Mouse (Mus musculus): ENCODE results near the gene Plaur. TPM values are rescaled to one million over a fixed set of nuclear protein-coding genes. Genes with fewer than 3 reads are reported as not detected.
"Not testable (repeated sequence)": the region's sequence is repeated elsewhere in the genome, so short reads cannot be mapped to it uniquely, and the experiment has no call there.

Gene Plaur
- polyA plus RNA-seq, 3 experiments from 2014 or later = 0.62 to 1.6 (median 1.5) TPM

DNA sequence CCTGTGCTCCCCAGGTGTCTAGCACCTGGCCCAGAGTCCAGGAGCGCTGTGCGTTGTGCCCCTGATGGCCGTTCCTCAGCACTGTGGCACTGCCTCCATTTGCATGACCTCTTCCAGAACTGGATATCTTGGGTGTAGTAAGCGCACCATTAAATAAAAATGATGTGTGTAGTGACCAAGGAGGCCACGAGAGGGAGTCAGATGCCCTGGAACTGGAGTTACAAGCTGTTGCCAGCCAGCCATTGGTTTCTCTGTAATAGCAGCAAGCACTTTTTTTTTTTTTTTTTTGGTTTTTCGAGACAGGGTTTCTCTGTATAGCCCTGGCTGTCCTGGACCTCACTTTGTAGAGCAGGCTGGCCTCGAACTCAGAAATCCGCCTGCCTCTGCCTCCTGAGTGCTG lies 54.0 kb downstream of the Plaur start:
- not testable (repeated sequence) for ATAC-seq

DNA sequence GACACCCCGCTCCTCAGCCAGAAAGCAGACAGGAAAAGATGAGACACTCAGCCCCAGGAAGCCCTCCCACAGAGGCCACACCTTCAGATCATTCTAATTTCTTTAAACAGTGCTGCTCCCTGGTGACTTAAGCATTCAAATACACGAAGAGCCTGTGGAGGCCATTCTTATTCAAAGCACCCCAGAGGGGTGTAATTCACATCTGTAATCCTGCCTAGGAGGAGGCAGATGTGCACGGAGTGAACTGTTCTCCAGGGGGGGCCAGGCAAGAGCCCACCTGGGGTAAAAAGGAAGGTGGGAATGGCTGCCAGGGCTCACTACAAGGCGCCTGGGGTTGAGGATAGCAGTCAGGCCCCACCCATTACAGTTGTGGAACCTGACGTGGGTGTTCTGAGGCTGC lies 54.8 kb downstream of the Plaur start:
- ATAC-seq = no peak

DNA sequence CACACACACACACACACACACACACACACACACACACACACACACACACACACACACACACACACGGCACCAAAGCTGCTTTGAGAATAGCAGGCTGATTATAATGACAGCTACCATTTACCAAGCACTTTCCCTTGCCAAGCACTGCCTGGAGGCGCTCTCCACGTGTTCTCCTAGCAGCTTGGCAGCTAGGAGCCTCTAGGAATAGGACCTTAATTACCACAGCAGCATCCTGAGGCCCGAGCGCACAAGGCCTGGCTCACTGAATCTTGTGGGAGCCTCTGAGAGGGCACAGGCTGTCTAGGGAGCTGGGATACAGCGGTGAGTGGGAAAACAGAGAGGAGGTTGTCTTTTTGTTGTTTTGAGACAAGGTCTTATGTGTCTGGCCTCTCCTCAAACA lies 55.4 kb downstream of the Plaur start:
- no peak for ATAC-seq

DNA sequence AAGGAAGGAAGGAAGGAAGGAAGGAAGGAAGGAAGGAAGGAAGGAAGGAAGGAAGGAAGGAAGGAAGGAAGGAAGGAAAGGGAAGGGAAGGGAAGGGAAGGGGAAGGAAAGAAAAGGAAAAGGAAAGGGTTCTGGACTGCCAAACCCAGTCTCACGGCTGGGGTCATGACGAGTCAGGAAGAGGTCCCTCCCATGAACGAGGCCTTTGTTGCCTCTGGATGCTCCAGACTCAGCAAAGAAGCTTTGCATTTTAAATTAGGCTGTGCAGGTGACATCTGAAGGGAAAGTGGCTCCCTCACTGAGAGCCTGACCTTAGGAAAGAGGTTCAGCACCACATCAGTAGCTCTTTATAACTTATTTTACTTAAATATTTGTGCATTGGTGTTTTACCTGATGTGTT lies 56.8 kb downstream of the Plaur start:
- no peak for ATAC-seq

DNA sequence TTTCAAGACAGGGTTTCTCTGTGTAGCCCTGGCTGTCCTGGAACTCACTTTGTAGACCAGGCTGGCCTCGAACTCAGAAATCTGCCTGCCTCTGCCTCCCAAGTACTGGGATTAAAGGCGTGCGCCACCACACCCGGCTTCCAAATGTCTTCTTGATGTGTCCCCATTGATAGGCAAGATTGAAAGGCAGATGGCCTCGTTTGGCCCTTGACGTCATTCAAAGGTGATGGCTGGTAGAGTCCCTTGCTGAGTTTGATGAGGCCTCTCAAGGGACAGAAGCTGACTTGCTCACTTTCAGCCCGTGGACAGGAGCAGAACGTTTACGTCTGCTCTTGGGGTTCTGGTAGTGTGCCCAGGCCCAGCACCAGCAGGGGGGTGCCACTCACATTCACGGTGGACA lies 57.8 kb downstream of the Plaur start:
- ATAC-seq = not testable (repeated sequence)

DNA sequence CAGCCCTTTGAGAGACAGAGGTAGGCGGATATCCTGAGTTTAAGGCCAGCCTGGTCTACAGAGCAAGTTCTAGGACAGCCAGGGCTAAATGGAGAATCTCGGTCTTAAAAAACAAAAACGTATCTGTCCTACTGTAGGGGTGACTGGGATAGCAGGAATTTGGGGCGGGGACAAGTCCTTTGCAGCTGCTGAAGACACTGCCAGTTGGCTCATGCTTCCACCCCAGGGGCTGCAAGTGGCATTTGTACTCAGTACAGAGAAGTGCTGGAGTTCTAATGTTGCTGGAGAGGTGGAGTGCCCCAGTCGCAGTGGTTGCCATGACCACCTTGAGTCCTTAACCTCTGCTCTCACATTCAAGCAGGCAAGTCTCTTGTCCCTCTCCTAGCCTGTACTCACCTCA lies 60.5 kb downstream of the Plaur start:
- ATAC-seq = no peak

DNA sequence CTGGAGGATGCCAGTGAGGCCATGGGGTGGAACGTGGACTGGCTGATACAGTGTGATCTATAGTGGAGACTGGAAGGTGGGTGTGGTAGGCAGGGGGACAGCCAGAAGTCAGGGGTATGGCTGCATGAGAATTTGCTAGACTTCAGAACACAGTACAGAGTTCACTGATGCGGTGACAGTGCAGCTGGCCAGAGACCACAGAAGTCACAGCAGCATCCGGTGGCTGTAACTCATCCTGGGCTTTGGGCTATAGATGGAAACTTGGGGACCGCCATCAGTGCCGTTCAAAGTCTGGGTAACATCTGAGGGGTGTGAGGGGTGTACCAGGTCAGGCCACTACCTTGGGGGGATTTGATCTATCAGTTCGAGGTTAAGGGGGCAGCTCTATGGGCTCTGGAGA lies 61.4 kb downstream of the Plaur start:
- no peak for ATAC-seq

DNA sequence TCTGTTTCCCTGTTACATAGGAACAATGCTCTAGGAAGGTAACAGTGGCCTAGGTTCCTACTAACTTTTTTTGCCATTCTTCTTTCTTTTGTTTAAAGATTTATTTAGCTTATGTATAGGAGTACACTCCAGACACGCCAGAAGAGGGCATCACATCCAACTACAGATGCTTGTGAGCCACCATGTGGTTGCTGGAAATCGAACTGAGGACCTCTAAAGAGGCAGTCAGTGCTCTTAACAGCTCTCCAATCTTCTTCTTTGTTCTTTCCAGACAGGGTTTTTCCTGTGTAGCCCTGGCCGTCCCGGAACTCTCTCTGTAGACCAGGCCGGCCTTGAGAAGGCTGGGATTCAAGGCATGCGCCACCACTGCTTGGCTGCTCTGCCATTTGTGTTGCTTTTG lies 62.7 kb downstream of the Plaur start:
- no peak for ATAC-seq

Other genes starting within 250 kb of the Plaur start
- 1 to 10 TPM; 1.4 to 2.3 (median 1.8) TPM for gene Zfp109, start 224.9 kb upstream of the Plaur start, polyA plus RNA-seq (2017; shearing (Covaris generic))
- gene Zfp108, start 207.7 kb upstream of the Plaur start, polyA plus RNA-seq (2017; shearing (Covaris generic)) = under 1 TPM in 1 of 3 experiments, not detected in 2; 0.29 TPM
- 1 to 10 TPM; 2.1 to 2.3 (median 2.2) TPM for gene Zfp93, start 192.1 kb upstream of the Plaur start, polyA plus RNA-seq (2017; shearing (Covaris generic))
- gene Zfp61, start 161.3 kb upstream of the Plaur start, polyA plus RNA-seq (2017; shearing (Covaris generic)) = 10 to 100 TPM; 10.4 to 20.6 (median 19.0) TPM
- gene Zfp94, start 145.8 kb upstream of the Plaur start, polyA plus RNA-seq (2017; shearing (Covaris generic)) = 10 to 100 TPM in 2 of 3 experiments, 1 to 10 TPM in 1; 6.6 to 13.0 (median 12.6) TPM
- not detected for gene Tescl, start 128.5 kb upstream of the Plaur start, polyA plus RNA-seq (2017; shearing (Covaris generic))
- not detected for gene Lypd5, start 113.3 kb upstream of the Plaur start, polyA plus RNA-seq (2017; shearing (Covaris generic))
- 100 to 1,000 TPM in 2 of 3 experiments, 10 to 100 TPM in 1; 79.1 to 131 (median 126) TPM for gene Kcnn4, start 92.2 kb upstream of the Plaur start, polyA plus RNA-seq (2017; shearing (Covaris generic))
- 10 to 100 TPM; 22.7 to 26.1 (median 23.6) TPM for gene Smg9, start 62.9 kb upstream of the Plaur start, polyA plus RNA-seq (2017; shearing (Covaris generic))
- gene Irgc1, start 10.2 kb upstream of the Plaur start, polyA plus RNA-seq (2017; shearing (Covaris generic)) = not detected
- not detected for gene Cadm4, start 19.5 kb downstream of the Plaur start, polyA plus RNA-seq (2017; shearing (Covaris generic))
- gene Zfp428, start 44.5 kb downstream of the Plaur start, polyA plus RNA-seq (2017; shearing (Covaris generic)) = under 1 TPM in 1 of 3 experiments, not detected in 2; 0.33 TPM
- not detected for gene AC161166.1, start 50.0 kb downstream of the Plaur start, polyA plus RNA-seq (2017; shearing (Covaris generic))
- gene Irgq, start 68.2 kb downstream of the Plaur start, polyA plus RNA-seq (2017; shearing (Covaris generic)) = 1 to 10 TPM in 2 of 3 experiments, under 1 TPM in 1; 0.79 to 1.2 (median 1.0) TPM
- not detected for gene Pinlyp, start 83.6 kb downstream of the Plaur start, polyA plus RNA-seq (2017; shearing (Covaris generic))
- 10 to 100 TPM; 24.2 to 34.4 (median 31.8) TPM for gene Xrcc1, start 83.8 kb downstream of the Plaur start, polyA plus RNA-seq (2017; shearing (Covaris generic))
- 10 to 100 TPM; 13.1 to 17.7 (median 17.6) TPM for gene Ethe1, start 125.1 kb downstream of the Plaur start, polyA plus RNA-seq (2017; shearing (Covaris generic))
- under 1 TPM in 2 of 3 experiments, not detected in 1; 0.13 to 0.20 TPM for gene Zfp575, start 125.2 kb downstream of the Plaur start, polyA plus RNA-seq (2017; shearing (Covaris generic))
- gene Phldb3, start 148.3 kb downstream of the Plaur start, polyA plus RNA-seq (2017; shearing (Covaris generic)) = 1 to 10 TPM in 1 of 3 experiments, under 1 TPM in 2; 0.22 to 1.2 (median 0.31) TPM
- gene Lypd3, start 174.1 kb downstream of the Plaur start, polyA plus RNA-seq (2017; shearing (Covaris generic)) = not detected
- not detected for gene Tex101, start 214.2 kb downstream of the Plaur start, polyA plus RNA-seq (2017; shearing (Covaris generic))
- gene BC049730, start 246.8 kb downstream of the Plaur start, polyA plus RNA-seq (2017; shearing (Covaris generic)) = not detected